Mouse (Mus musculus): ENCODE data around the gene Tmprss7. TPM values are rescaled to one million over a fixed set of nuclear protein-coding genes. Genes with fewer than 3 reads are reported as not detected.

The Tmprss7 gene
- polyA plus RNA-seq (2012; rRNA removed) = 0.05 TPM in 1 of 2 replicates, not detected in the other

DNA sequence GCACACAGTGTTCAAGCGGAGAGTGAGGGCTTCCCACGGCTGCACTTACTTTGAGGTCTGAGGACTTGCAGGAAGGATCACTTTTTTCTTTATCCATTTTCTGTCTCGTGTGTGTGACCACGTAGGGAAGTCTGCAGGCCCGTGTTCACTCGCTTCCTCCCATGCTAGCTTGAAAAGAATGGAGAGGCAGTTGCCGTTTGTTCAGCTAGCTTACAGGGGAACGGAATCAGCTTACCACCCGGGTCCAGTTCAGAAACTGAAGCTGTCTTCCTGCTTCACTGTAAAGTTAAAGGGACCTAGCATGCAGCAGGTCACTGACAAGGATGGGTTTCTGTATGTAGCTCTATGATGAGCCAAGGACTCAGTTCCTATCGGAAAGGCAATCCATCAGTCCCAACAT, at the start of gene Tmprss7:
TSS of gene Tmprss7 (minus strand) at position 101 of the 400 bp plus-strand sequence.
- H3K36me3 ChIP-seq (ENCODE audit: control insufficient read depth, insufficient read depth, low read length) = no peaks in the 10 kb centered on the region
- H3K27me3 ChIP-seq (replicated peaks; ENCODE audit: control insufficient read depth, insufficient read depth, low read length) = no peaks in the 10 kb centered on the region; the same call in 1 of the 2 replicates
- 60% methylated on average over 10 of the region's 10 CpGs for WGBS
- H3K4me3 ChIP-seq (ENCODE audit: insufficient read depth, low read depth, low read length) = no peak within 1 kb of the TSS
- H3K4me1 ChIP-seq (ENCODE audit: control insufficient read depth, insufficient read depth, low read length) = no peaks in the 10 kb centered on the region
- TF ChIP-seq CTCF (conservative IDR thresholded peaks at IDR 0.05; ENCODE audit: insufficient read depth, insufficient read length, low read depth, low read length) (no peak), POLR2A (IDR thresholded peaks at IDR 0.05; ENCODE audit: low read depth, low read length) (no peak)
- no peak for DNase-seq
- no peak within 1 kb of the TSS for H3K27ac ChIP-seq (ENCODE audit: insufficient read depth, low read depth, low read length)

DNA sequence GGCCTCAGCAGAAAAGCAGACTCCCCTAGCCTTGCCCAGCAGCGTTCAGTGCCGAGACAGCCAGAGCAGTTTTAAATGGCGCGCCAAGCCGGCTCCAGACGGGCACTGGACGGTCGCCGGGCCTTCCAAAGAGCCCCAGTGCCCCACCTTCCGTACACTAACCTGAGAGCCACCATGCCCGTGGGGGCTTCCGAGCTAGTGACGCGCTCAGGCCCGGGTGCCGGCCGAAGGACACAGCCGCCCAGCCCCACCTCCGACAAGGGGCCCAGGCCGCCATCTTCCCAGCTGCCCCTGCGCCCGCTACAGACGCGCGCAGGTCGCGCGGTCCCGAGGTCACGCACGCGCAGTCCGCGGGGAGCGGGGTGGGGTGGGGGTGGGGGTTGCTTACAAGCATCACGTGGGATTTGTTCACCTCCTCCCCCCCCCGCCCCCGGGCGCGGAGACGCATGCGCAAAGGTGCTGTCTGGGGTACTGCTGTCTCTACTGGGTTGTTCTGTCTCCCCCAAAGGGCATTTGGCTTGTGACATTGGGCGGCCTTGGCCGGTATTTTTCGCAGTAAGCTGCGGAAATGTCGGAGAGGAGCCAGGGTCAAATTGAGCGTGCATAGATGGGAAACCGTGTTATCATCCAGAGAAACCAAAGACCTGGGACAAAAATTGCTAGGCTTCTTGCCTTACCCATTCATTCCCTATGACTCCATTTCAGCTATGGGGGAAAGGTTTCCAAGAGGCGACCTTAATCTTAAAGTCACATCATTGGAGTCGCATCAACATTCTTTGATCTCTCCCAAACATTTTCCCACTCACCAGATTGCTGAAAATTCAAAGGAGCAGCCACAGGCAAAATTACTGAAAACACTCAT, 49.4 kb upstream of the Tmprss7 start, which contains the start of gene Abhd10:
TSS of gene Abhd10 (minus strand) at position 341 of the 862 bp plus-strand sequence.
- peaks cover 6% of the 10 kb centered on the region; the same call in 1 of the 2 replicates for H3K4me1 ChIP-seq (ENCODE audit: control insufficient read depth, insufficient read depth, low read length)
- H3K27ac ChIP-seq (ENCODE audit: insufficient read depth, low read depth, low read length) = peak within 1 kb of the TSS; percentile 93
- peaks cover 7% of the 10 kb centered on the region for H3K36me3 ChIP-seq (ENCODE audit: control insufficient read depth, insufficient read depth, low read length)
- peak within 1 kb of the TSS; percentile 68 for H3K4me3 ChIP-seq (ENCODE audit: insufficient read depth, low read depth, low read length)
- peak; percentile 98 for DNase-seq
- TF ChIP-seq CTCF (conservative IDR thresholded peaks at IDR 0.05; ENCODE audit: insufficient read depth, insufficient read length, low read depth, low read length) (no peak), POLR2A (IDR thresholded peaks at IDR 0.05; ENCODE audit: low read depth, low read length) (peak; percentile 64)
- WGBS = under 1% methylated on average over 51 of the region's 51 CpGs
- no peaks in the 10 kb centered on the region for H3K27me3 ChIP-seq (replicated peaks; ENCODE audit: control insufficient read depth, insufficient read depth, low read length)

DNA sequence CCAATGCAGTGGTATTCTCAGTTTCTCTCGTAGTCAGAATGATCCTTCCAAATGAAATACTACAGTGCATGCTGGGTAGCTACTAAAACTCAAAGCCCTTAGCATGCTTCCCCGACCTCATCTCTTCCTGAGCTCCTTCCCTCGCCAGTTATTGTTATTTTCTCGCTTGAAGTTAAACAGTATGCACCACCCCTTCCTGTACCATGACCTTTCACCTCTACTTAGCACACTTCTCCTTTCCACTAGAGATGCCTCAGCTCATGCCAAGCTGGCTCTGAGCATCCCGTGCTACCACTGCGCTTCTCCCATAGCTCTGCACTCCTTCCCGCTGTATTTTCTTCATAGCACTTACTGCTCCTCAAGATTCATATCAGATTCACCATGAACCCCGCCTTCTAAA, 44.4 kb upstream of the Tmprss7 start:
- Histone ChIP-seq H3K4me3 (ENCODE audit: insufficient read depth, low read depth, low read length) (no peak overlapping the region), H3K36me3 (ENCODE audit: control insufficient read depth, insufficient read depth, low read length) (peaks cover 4% of the 10 kb centered on the region), H3K27me3 (replicated peaks; ENCODE audit: control insufficient read depth, insufficient read depth, low read length) (no peaks in the 10 kb centered on the region), H3K4me1 (ENCODE audit: control insufficient read depth, insufficient read depth, low read length) (no peaks in the 10 kb centered on the region), H3K27ac (ENCODE audit: insufficient read depth, low read depth, low read length) (no peak overlapping the region)
- TF ChIP-seq POLR2A (IDR thresholded peaks at IDR 0.05; ENCODE audit: low read depth, low read length) (no peak), CTCF (conservative IDR thresholded peaks at IDR 0.05; ENCODE audit: insufficient read depth, insufficient read length, low read depth, low read length) (no peak)
- DNase-seq = no peak
- 76% methylated on average over 8 of the region's 8 CpGs for WGBS

DNA sequence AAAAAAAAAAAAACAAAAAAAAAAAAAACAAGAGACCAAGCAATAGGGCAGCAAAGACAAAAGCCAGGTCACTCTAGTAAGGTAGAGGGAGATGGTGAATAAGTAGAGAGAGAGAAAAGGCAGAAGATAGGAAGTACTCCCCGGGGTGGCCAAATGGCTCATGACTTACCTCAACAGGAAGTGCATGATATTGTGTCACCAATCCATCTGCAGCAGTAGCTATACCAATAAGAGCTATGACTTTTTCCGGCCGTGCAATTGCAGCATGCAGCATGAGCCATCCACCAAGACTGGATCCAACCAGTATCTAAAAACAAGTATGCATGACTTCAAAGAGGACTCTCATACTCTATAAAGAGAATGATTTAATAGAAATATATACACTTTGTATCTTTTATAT, 43.3 kb upstream of the Tmprss7 start:
- 85% methylated on average over 3 of the region's 3 CpGs for WGBS
- no peak for TF ChIP-seq CTCF (conservative IDR thresholded peaks at IDR 0.05; ENCODE audit: insufficient read depth, insufficient read length, low read depth, low read length)
- TF ChIP-seq POLR2A (IDR thresholded peaks at IDR 0.05; ENCODE audit: low read depth, low read length) = no peak
- Histone ChIP-seq H3K4me3 (ENCODE audit: insufficient read depth, low read depth, low read length) (no peak overlapping the region), H3K27ac (ENCODE audit: insufficient read depth, low read depth, low read length) (no peak overlapping the region), H3K36me3 (ENCODE audit: control insufficient read depth, insufficient read depth, low read length) (peaks cover 4% of the 10 kb centered on the region), H3K4me1 (ENCODE audit: control insufficient read depth, insufficient read depth, low read length) (no peaks in the 10 kb centered on the region), H3K27me3 (replicated peaks; ENCODE audit: control insufficient read depth, insufficient read depth, low read length) (no peaks in the 10 kb centered on the region)
- DNase-seq = no peak

DNA sequence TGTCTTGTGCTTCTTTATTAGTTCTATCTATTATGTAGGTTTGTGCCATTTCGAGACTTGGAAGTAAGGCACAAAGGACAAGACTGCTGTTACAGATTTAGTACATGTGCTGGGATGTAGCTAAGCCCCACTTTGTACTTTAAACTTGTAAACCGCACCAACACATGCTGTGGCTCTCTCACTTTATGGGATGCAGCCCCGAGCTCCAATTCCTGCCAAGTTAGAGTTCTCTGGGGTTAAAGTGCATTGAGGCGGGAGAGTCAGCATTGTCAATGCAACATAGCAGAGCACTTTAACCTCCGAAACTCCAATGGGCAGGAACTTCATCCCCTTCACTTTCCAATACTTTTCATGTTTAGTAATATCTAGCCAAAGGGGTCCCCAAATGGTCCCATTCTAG, 35.7 kb upstream of the Tmprss7 start:
- H3K27ac ChIP-seq (ENCODE audit: insufficient read depth, low read depth, low read length) = no peak overlapping the region

DNA sequence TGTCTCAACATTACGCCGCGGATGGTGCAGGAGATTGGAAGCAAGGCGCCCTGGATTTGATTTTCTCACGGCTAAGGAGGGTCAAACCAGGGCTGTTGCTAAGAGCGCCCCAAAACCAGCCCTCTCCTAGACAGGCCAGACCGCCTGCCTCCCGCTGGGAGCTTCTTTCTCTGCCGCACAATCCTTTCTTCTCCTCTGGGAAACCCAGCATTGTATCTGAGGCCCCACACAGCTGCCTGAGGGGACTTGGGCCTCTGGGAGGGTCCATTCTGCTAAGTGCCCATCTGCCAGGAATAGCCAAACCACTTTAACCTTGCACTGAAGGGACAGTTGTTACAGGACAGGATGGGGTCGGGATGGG, 31.3 kb upstream of the Tmprss7 start:
- no peaks in the 10 kb centered on the region for H3K36me3 ChIP-seq (ENCODE audit: control insufficient read depth, insufficient read depth, low read length)
- TF ChIP-seq POLR2A (IDR thresholded peaks at IDR 0.05; ENCODE audit: low read depth, low read length) (no peak), CTCF (conservative IDR thresholded peaks at IDR 0.05; ENCODE audit: insufficient read depth, insufficient read length, low read depth, low read length) (no peak)
- H3K4me3 ChIP-seq (ENCODE audit: insufficient read depth, low read depth, low read length) = no peak overlapping the region
- H3K27me3 ChIP-seq (replicated peaks; ENCODE audit: control insufficient read depth, insufficient read depth, low read length) = no peaks in the 10 kb centered on the region; the same call in 1 of the 2 replicates
- H3K27ac ChIP-seq (ENCODE audit: insufficient read depth, low read depth, low read length) = no peak overlapping the region
- WGBS = 12% methylated on average over 10 of the region's 10 CpGs
- no peak for DNase-seq
- peaks cover 3% of the 10 kb centered on the region for H3K4me1 ChIP-seq (ENCODE audit: control insufficient read depth, insufficient read depth, low read length)

More for the DNA sequence above, 35.7 kb upstream of the Tmprss7 start:
- H3K4me1 ChIP-seq (ENCODE audit: control insufficient read depth, insufficient read depth, low read length) = peaks cover 5% of the 10 kb centered on the region
- H3K4me3 ChIP-seq (ENCODE audit: insufficient read depth, low read depth, low read length) = no peak overlapping the region
- DNase-seq = peak; percentile 79
- no peaks in the 10 kb centered on the region for H3K27me3 ChIP-seq (replicated peaks; ENCODE audit: control insufficient read depth, insufficient read depth, low read length)
- peaks cover 2% of the 10 kb centered on the region; the same call in 1 of the 2 replicates for H3K36me3 ChIP-seq (ENCODE audit: control insufficient read depth, insufficient read depth, low read length)
- TF ChIP-seq POLR2A (IDR thresholded peaks at IDR 0.05; ENCODE audit: low read depth, low read length) (no peak), CTCF (conservative IDR thresholded peaks at IDR 0.05; ENCODE audit: insufficient read depth, insufficient read length, low read depth, low read length) (no peak)
- WGBS = 48% methylated on average over 5 of the region's 5 CpGs

DNA sequence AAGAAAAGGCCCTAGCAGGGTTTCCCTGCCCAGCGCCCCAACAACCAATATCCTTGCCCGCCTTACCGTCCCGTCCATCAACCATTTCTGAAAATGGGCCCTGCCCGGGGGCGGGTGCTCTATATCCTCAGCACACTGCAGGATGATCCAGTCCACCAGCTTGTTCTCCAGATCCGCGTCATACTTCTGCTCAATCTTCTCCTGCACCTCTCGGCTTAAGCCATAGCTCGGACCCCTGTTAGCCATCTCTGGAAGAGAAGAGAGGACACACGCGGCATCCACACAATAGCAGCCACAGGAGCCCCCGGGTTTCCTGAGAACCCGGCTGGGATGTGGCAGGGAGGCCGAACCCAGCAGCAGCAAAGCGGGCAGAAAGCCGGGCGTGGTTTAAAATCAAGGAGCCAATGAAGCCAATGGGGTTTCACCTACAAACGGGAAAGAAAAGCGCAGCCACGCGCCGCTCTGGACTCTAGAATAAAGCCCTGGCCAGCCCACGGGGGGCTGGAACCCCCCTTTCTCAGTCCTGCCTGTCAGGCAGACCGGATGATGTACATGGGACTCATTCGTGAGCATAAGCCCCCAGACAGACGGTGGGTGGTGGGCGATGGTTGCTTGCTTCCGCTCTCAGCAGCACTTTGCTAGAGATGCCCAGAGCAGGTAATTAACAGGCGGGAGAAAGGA, 30.7 kb upstream of the Tmprss7 start, which contains the start of gene Tagln3:
TSS of gene Tagln3 (minus strand) at position 548 of the 681 bp plus-strand sequence.
- DNase-seq = no peak
- no peak within 1 kb of the TSS for H3K27ac ChIP-seq (ENCODE audit: insufficient read depth, low read depth, low read length)
- H3K4me3 ChIP-seq (ENCODE audit: insufficient read depth, low read depth, low read length) = peak within 1 kb of the TSS; percentile 21; the same call in 1 of the 2 replicates
- 5% methylated on average over 30 of the region's 30 CpGs for WGBS
- no peaks in the 10 kb centered on the region for H3K4me1 ChIP-seq (ENCODE audit: control insufficient read depth, insufficient read depth, low read length)
- no peaks in the 10 kb centered on the region for H3K36me3 ChIP-seq (ENCODE audit: control insufficient read depth, insufficient read depth, low read length)
- no peak for TF ChIP-seq CTCF (conservative IDR thresholded peaks at IDR 0.05; ENCODE audit: insufficient read depth, insufficient read length, low read depth, low read length)
- no peak for TF ChIP-seq POLR2A (IDR thresholded peaks at IDR 0.05; ENCODE audit: low read depth, low read length)
- no peaks in the 10 kb centered on the region; the same call in 1 of the 2 replicates for H3K27me3 ChIP-seq (replicated peaks; ENCODE audit: control insufficient read depth, insufficient read depth, low read length)

Measured in kidney, adult 2 months (tissue).